Mouse (Mus musculus) mature B cell (primary cell): ENCODE data around the gene Tmsb10.

Experiments used
- in situ Hi-C: fragments of 300-500 bp; cut with MboI; formaldehyde crosslinking; loops from 2 replicates; pipeline ENCODE4 v1.14.3; 2019

Gene Tmsb10

DNA sequence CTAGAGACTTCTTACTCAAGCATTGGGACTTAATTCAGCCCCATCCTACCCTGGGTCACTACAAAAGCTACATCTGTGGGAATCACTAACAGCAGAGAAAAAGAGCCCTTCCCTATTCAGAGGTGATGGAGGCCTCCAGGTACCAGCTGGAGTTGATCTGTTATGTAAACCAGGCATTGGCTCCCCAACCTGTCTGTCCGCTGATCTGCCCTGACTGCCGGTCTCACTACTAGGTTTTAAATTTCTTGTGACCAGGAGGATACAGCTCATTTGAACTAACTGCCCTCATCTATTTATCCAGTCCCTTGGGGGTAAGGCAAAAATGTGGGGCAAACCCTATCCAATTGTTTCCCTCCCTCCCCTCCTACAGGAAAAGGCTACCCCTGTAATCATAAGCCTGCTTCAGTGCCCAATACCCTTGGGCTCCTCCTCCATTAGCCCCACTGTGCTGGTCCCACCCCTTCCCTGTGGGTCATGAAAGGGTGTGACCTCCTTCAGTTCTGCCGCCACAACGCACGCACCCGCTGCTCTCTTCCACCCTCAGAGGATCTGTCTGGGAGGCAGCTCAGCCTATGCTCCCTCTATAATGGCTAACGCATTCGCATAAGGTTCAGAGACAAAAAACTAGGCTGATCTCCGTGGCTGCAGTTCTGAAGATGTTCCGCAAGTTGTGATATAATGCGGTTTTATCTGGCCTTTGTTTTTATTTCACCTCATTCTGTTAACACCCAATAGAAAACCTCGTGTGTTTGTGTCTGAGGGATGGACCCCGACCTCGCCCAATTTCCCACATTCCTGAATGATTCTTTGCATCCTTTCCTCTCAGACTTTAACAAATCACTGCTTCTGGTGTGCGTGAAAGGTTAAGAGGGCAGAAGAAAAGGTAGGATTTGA lies 2.1 kb downstream of the Tmsb10 start:
- in situ Hi-C loops = no loop called here

DNA sequence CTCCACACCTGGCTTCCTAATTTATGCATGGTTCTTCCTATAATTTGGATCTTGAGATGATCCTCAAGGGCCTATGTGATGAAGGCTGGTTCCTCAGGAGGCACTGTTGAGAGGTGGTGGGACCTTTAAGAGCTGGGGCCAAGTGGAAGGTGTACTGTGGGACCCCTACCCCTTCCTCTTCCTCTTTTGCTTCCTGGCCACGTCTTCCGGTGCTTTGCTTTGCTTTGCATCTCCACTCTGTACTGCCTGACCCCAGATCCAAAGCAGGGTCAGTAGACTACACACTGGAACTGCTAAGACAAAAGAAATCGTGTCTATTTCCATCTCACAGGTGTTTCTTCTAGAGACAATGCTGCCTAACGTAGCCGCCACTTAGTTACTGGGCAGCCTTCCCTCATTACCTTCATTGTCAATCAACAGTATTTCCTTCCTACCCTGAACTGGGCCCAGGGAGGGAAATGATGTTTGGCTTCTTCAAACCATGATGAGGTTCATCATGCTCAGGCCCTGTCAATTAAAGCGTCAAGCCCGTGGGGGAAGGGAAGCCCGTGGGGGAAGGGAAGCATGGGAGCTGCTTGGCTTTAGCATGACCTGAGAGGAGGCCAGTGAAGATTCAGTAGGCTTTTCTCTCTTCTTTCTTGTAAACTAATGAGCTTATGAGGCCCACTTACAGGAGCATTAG lies 2.9 kb downstream of the Tmsb10 start:
- in situ Hi-C loops = no loop called here

DNA sequence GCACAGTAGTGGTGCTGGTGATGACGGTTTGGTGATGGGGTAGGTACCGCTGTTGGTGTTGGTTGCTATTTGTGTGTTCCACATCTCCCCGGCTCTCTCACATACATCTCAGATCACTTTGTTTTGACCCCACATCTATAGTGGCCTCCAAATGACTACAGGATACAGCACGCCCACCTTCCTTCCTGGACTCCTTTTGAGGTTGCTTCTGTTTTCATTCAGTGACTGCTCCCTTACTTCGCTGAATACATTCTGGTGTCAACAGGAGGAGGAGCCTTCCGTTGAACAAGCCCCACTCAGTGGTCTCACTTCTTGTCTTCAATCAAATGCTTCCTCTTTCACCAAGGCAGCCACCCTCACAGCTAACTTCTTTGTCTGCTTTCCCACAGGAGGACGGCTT lies 3.8 kb downstream of the Tmsb10 start:
- in situ Hi-C loops = no loop called here

DNA sequence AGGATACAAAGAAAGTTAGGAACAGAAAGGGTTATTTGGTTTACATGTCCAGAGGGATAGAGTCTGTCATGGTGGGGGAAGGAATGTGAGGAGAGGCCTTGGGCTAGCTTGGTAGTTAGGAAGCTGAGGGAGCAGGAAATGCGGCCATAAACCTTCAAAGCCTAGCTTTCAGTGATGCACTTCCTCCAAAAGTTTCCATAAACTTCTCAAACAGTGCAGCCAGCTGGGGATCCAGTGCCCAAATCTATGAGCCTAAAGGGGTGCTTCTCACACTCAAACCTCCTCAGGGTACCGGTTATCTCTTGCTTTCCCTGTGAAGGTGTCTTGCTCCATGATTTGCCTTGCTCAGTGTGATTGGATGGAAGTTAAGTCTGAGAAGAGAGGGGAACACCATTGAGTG lies 5.6 kb downstream of the Tmsb10 start:
- in situ Hi-C loops = no loop called here

DNA sequence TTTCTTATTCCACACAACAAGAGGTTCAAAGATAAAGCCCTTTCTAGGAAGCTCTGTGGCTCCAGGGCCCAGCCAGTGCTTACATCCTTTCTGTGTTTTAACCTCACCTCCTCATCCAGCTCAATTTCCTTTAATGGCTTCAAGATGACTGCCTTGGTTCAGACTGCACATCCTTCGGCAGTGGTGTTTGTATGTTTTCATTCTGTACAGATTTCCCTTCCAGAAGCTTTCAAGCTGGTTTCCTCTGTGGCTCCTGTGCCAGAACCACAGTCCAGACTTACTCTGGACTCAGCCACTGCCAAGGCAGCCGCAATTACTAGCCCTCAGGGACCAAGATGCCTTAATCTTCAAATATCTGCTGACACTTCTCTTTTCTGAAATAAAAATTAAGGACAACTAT lies 6.3 kb downstream of the Tmsb10 start:
- in situ Hi-C loops = no loop called here

DNA sequence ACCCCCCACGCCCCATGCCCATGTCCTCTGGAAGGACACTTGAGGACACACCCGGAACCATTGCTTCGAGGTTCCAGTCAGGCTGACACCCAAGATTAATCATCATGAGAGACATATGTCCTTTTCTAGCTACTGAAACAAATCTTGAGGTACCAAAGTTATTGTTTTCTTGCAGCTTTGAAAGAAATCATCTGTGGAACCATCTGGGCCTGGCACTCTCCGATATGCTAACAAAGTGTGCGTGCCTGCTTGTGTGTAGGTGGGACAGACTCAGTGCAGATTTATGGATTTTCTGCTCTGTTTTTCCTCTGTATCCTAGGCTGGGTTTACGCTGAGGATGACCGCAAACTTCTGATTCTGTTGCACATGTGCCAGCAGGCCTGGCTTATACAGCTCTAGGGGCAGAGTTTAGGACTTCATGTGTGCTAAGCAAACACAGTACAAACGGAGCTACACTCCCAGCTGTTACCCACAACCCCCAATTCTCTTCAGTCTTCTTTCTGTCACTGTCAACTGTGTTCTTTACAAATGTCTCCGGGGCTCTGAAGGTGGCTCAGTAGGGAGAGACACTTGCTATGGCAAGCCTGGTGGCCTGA lies 9.3 kb downstream of the Tmsb10 start:
- in situ Hi-C loops = no loop called here

DNA sequence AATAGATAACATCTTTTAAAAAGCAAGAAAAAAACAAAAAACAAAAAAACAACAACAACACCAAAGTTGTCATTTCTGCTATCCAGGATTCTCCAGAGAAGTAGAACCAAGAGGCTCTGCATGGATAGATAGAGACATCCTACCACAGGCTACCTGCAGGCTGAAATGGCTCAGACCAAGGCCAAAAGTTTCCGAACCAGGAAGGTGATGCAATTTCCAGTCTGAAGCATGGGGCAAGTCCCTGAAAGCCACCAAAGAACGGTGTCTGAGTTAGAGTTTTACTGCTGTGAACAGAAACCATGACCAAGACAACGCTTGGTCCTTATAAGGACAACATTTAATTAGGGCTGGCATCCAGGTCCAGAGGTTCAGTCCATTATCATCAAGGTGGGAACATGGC lies 10.2 kb downstream of the Tmsb10 start:
- in situ Hi-C loops = no loop called here

DNA sequence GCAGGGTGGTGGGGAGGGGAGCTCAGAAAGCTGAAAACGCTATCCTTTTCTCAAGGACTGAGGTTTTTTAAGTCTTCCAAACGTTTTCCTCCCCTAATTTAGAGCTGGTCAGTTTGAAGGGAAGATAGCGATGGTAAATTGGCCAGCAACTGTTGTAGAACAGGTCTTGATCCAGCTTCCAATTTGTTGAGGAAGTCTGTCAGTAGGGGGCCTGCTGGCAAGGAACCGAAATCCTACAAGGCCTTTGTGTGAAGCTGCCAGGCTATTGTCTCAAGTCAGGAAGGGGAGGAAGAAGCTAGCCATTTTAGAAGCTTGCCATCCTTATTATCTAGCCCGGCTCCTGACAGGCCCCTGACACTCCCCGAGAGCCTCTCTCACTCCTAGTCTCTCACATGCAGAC lies 10.6 kb downstream of the Tmsb10 start:
- in situ Hi-C loops = no loop called here

DNA sequence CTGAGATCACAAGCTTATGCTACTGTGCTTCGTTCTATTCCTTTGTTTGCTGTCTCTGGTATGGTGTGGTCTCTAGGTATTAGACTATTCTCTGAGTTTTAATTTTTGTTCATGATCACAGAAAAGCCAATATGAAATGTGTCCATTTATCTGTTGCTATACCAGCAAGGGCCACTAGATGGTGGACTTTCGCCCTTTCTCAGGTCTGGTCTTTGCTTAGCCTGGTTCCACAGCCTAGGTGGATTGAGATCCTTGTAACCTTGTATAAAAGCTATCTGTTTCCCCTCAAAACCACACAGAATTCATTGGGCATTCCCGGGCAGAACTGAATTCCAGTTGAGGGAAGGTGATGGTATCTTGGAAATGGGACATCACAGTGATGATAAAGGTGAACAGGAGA lies 18.1 kb downstream of the Tmsb10 start:
- in situ Hi-C loops = loop anchor here (5.0 kb wide), 1 partner anchor 67 kb away; no protein-coding TSS in a partner anchor

DNA sequence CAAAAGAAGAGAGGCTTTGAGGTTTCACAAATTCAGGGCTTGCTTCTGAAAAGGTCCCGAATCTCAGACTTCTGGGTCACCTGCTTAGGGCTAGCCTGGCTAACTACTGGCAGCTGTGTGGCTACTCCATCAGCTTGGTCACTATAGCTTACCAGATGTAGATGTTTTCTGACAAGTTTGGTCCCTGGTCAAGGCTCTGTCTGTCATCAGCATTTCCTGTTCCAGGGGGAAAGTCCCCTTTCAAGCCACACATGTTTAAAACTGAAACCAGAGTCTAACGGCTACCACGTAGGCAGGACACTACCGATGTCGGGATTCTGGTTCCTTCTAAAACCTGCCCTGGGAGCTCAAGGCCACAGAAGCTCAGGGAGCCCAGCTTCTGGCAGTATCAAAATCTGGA lies 20.7 kb downstream of the Tmsb10 start:
- in situ Hi-C loops = no loop called here

DNA sequence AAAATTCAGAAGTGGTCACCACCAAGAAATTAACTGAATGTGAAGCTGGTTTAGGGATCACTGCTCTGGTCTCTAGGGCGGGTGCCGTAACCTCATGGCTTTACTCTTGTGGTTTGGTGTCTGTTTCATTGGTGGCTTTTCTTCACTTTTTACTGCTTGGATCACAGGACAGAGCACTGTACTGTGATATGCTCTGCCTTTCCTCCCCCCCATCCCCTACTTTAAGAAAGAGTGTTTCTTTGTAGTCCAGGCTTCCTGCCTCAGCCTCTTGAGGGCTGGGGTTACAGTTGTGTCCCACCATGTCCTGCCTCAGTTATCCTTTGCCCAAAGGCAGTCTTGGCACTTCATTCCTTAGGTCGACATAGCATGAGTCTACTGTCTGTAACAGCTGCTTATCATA lies 21.1 kb downstream of the Tmsb10 start:
- in situ Hi-C loops = no loop called here

DNA sequence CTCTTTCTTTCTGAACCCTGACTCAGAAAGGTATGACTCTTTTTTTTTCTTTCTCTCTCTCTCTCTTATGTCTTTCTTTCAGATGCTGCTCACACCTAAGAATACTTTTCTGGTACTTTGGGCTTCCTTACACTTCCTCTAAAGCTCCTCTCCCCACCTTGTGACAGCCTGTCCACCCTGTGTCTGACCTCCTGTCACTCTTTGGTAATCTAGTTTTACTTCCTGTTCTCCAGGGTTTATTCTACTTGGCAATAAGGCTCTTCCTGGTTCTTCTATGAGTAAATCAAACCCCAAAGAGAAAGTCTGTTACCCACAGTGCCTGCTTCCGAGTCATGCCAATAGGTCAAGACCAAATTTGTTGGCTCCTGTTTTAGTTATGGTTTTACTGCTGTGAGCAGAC lies 25.6 kb downstream of the Tmsb10 start:
- in situ Hi-C loops = no loop called here

DNA sequence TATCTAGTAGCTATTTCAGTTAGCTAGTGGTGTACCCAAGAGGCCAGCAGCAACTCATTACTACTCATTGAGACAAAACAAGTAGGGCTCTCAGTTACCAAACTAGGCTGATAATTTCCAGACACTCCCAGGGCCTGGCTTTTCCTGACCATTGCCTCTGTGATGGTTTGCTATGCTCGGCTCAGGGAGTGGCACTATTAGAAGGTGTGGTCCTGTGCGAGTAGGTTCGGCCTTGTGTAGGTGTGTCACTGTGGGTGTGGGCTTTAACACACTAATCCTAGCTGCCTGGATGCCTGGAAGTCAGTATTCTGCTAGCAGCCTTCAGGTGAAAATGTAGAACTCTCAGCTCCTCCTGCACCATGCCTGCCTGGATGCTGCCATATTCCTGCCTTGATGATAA lies 27.0 kb downstream of the Tmsb10 start:
- in situ Hi-C loops = no loop called here

DNA sequence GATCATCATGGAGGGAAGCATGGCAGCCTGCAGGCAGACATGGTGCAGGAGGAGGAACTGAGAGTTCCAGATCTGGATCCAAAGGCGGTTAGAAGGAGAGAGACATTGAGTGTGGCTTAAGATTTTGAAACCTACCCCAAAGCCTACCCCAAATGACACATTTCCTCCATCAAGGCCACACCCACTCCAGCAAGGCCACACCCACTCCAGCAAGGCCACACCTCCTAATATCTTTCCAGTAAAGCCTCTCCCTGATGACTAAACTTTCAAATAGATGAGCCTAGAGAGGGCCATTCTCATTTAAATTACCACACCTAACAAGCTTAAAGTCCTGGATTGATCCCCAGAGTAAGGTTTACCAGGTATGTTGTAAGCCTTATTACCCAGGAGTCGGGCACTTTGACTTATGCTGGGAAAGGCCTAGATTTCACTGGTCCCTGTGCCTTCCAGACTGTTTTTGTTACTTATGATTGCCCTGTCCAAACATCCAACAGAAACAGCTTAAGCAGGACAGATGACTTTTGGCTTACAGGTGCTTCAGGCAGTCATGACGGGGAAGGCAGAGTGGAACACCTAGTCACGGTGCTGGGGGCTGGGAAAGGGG lies 28.7 kb downstream of the Tmsb10 start:
- in situ Hi-C loops = no loop called here

DNA sequence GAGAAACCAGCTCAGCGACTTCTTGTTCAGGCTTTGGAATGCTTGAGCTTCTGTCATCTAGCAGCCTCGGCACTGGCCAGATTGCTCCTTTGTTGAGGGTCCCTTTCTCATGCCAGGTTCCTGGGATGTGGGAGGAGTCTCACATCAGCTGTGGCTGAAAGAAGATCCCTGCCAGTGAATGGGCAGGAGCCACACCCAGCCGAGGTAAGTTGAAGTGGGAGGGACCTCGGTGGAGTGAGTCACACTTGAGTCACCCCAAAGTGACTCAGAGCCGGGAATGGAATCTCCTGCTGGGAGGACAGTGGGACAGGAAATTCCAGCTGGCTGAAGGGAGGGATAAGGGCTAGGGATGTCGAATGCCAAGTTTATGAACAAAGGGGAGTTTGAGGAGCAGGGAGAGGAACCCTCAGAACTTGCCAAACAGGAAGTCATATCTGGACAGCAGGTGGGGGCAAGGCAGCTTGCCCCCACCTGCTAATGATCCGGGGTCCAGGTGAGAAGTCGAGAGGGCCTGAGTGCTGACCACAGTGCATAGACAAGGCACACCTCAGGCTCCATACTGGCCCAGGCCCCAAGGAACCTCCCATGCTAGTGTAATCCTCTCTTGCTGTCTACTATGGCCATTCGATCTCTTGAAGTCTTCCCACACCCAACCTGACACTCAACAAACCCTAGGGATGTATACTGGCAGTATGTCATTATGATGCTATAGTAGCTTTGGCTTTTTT lies 31.6 kb downstream of the Tmsb10 start:
- in situ Hi-C loops = no loop called here

DNA sequence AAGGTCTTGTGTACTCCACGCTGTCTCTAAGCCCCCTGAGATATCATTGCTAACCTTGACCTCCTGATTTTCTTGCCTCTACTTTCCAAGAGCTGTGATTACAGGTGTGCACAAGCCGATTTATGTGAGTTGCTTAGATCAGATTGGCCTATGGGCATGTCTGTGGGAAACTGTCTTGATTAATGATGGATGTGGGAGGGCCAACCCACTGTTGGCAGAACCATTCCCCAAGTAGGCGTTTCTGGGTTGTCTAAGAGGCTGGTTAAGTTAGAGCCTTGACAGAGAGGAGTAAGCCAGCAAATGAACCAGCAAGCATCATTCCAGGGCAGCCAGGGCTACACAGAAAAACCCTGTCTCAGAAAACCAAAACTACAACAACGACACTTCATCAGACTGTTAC lies 32.5 kb downstream of the Tmsb10 start:
- in situ Hi-C loops = no loop called here

DNA sequence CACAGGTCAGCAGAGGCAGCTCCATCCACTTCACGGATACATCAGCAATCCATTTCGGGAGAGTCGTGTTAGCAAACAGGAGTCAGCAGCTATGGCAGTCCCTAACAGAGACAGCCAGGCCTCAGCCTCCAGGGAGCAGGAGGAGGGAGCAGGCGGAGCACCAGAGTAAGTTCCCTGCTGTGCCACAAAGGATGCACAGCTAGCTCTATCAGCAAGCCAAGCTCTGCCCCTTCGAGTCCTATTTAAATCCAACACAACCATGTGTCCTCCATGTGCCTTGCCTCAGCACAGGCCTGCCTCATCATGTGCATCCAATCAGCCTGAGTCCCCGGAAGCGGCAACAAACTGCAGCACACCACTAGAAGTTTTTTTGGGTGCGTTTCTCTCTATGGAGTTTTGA lies 35.2 kb downstream of the Tmsb10 start:
- in situ Hi-C loops = no loop called here

DNA sequence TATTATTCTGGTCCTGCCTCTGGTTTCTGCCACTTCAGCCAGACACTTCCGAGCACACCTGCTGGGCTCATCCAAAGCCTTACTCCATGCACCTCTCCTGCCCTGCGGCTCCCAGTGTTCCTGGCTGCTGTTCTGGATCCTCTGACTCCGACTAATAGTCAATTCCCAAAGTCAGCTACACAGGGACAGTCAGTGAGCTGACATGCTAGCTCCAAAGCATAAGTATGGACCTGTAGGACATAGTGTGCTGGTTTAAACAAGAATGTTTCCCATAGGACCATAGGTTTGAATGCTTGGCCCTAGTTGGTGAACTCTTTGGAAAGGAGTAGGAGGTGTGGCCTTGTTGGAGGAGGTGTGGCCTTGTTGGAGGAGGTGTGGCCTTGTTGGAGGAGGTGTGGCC lies 37.5 kb downstream of the Tmsb10 start:
- in situ Hi-C loops = no loop called here

DNA sequence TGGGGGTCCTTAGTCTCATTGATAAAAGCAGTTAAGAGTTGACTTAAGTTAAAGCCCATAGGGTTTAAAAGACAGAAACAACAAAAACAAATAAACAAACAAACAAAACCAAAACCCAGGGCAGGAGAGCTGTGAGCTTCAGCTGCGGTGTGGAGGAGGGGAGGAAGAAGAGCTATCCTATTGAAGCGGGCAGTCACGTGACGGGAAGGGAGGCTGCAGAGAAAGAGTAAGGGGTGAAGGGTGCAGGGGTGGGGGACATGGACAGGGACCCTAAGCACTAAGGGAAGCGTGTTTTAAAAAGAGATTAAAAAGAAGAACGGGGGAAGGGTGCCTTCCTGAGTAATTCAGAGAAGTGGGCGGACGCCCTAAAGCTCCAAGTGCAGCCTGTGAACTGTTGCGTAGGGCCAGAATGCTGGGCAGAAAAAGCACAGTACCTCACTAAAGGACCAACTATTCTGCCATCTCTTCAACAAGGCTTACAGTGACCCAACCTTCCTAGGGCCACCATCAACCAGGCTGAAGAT lies 40.0 kb downstream of the Tmsb10 start:
- in situ Hi-C loops = no loop called here

DNA sequence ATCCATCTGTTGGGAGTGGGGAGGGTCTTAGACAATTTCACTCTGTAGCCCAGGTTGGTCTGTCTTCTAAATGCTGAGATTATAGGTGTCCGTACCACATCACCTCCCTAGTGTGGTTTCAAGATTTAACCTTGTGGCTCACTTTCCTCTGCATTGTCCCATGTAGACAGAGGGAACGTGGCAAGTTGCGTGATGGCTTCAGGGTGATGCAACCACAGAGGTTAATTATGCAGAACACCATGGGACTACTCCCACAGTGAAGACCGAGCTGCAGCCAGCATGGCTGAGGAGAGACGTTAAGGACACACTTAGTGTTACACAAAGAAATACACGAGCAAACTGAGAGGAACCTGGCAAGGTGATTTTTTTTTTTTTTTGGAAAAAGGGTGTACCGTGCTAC lies 42.2 kb downstream of the Tmsb10 start:
- in situ Hi-C loops = no loop called here

DNA sequence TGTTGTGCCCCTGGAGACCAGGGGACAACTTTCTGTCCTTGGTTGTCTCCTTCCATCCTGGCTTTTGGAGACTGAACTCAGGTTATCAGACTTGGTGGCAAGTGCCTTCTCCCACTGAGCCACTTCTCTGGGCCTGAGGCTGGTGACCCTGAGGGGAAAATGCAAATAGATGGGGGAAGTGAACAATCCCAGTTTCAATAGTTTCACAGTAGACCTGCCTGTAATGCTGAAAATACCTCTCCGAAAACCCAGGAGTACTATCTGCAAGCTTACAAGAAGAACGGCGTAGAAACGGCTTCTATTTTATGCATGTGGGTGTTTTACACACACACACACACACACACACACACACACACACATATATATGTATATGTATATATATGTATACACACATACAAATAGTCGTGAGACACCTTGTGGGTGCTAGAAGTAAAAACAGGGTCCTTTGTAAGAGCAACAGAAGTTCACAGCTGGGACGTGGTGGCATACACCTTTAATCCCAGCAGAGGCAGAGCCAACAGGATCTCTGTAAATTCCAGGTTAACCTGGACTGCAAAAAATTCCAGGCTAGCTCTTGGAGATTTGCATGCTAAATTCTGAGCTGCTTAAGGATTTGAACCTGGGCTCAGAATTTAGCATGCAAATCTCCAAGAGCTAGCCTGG lies 44.3 kb downstream of the Tmsb10 start:
- in situ Hi-C loops = no loop called here
